Mouse (Mus musculus): Measurements from ENCODE around the gene Cd38. TPM values are rescaled to one million over a fixed set of nuclear protein-coding genes. Genes with fewer than 3 reads are reported as not detected.
A peak's percentile ranks its signal among the peaks of the same experiment; 100 is the strongest.
"Not testable (repeated sequence)": the region's sequence is repeated elsewhere in the genome, so short reads cannot be mapped to it uniquely, and the experiment has no call there.

Gene Cd38
- total RNA-seq, 2 experiments from 2014 or later: 16.3 to 19.6 TPM

GRCm38 (mm10) chr5:43855769-43856168, 12.6 kb upstream of the Cd38 start:
- no peak for DNase-seq (ENCODE audit: low spot score in 2 of 2)

- no peak for DNase-seq (ENCODE audit: low spot score in 2 of 2)
Observed at GRCm38 (mm10) chr5:43859663-43860062, 8.7 kb upstream of the Cd38 start.

- no peak for DNase-seq (ENCODE audit: low spot score in 2 of 2)
Observed at GRCm38 (mm10) chr5:43860096-43860495, 8.3 kb upstream of the Cd38 start.

- no peak for DNase-seq (ENCODE audit: low spot score in 2 of 2)
Observed at GRCm38 (mm10) chr5:43860670-43861431, 7.5 kb upstream of the Cd38 start.

- no peak for DNase-seq (ENCODE audit: low spot score in 2 of 2)
Observed at GRCm38 (mm10) chr5:43863642-43864041, 4.7 kb upstream of the Cd38 start.

GRCm38 (mm10) chr5:43865316-43865715, 3.0 kb upstream of the Cd38 start:
- no peak for DNase-seq (ENCODE audit: low spot score in 2 of 2)

GRCm38 (mm10) chr5:43868711-43869600, 603 bp downstream of the Cd38 start:
- peak in 1 of 2 experiments; percentile 8 for DNase-seq (ENCODE audit: low spot score in 2 of 2)

GRCm38 (mm10) chr5:43871845-43872244, 3.5 kb downstream of the Cd38 start:
- no peak for DNase-seq (ENCODE audit: low spot score in 2 of 2)

- no peak for DNase-seq (ENCODE audit: low spot score in 2 of 2)
Observed at GRCm38 (mm10) chr5:43872652-43873051, 4.3 kb downstream of the Cd38 start.

GRCm38 (mm10) chr5:43882034-43882433, 13.7 kb downstream of the Cd38 start:
- DNase-seq (ENCODE audit: low spot score in 2 of 2): no peak

GRCm38 (mm10) chr5:43885060-43885820, 16.9 kb downstream of the Cd38 start:
- DNase-seq (ENCODE audit: low spot score in 2 of 2): no peak

- DNase-seq (ENCODE audit: low spot score in 2 of 2): no peak
Observed at GRCm38 (mm10) chr5:43892386-43892785, 24.0 kb downstream of the Cd38 start.

GRCm38 (mm10) chr5:43894113-43894512, 25.8 kb downstream of the Cd38 start:
- peak in 1 of 2 experiments; percentile 5 for DNase-seq (ENCODE audit: low spot score in 2 of 2)

- no peak for DNase-seq (ENCODE audit: low spot score in 2 of 2)
Observed at GRCm38 (mm10) chr5:43895931-43896330, 27.6 kb downstream of the Cd38 start.

- no peak for DNase-seq (ENCODE audit: low spot score in 2 of 2)
Observed at GRCm38 (mm10) chr5:43904685-43905084, 36.3 kb downstream of the Cd38 start.

- DNase-seq (ENCODE audit: low spot score in 2 of 2): no peak
Observed at GRCm38 (mm10) chr5:43909213-43909612, 40.9 kb downstream of the Cd38 start.

- no peak for DNase-seq (ENCODE audit: low spot score in 2 of 2)
Observed at GRCm38 (mm10) chr5:43910006-43910405, 41.7 kb downstream of the Cd38 start.

- not testable (repeated sequence) for DNase-seq (ENCODE audit: low spot score in 2 of 2)
Observed at GRCm38 (mm10) chr5:43912844-43913243, 44.5 kb downstream of the Cd38 start, which contains the start of gene Gm7879. TSS of gene Gm7879 (plus strand) at chr5:43913144.

GRCm38 (mm10) chr5:43915261-43915886, 47.0 kb downstream of the Cd38 start:
- DNase-seq (ENCODE audit: low spot score in 2 of 2): no peak

- DNase-seq (ENCODE audit: low spot score in 2 of 2): no peak
Observed at GRCm38 (mm10) chr5:43921877-43922276, 53.5 kb downstream of the Cd38 start.

- DNase-seq (ENCODE audit: low spot score in 2 of 2): peak in 1 of 2 experiments; percentile 7
Observed at GRCm38 (mm10) chr5:43923933-43924332, 55.6 kb downstream of the Cd38 start.

Measured in adrenal gland, postnatal 4 days (tissue).